In the genomic region with DNA sequence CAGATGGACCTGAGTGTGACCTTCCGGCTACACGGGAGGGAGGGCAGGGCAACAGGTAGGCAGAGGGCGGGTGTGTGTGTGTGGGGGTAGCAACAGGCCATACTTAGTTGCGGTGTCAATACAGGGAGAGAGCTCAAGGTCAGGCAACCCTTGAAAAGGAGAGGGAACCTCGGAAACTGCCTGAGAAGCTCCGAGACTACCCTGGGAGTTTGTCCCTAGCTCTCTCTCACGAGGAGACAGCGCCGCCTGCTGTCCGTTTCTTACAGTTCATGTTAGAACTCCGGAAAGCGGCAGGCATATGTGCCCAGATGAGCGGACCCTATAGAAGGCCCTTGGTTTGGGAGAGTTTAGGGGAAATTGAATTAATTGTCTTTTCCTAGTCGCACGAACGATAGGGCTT, we compare ENCODE assay signal across 8 mouse cellular contexts. TPM values are rescaled to one million over a fixed set of nuclear protein-coding genes. Genes with fewer than 3 reads are reported as not detected.
A peak's percentile ranks its signal among the peaks of the same experiment; 100 is the strongest.
DNase-seq lines count a peak whose midpoint lies in the region; ATAC-seq lines count a peak whose summit lies in the region.

No protein-coding gene starts in this region.

- H3K36me3 ChIP-seq in embryonic facial prominence, embryonic 12.5 days = peaks cover 7% of the 10 kb centered on the region
- H3K36me3 ChIP-seq in heart, embryonic 11.5 days (ENCODE audit: control insufficient read depth, insufficient read depth, low read length) = peaks cover 5% of the 10 kb centered on the region
- H3K36me3 ChIP-seq in kidney, embryonic 15.5 days = peaks cover 12% of the 10 kb centered on the region
- peaks cover 8% of the 10 kb centered on the region for H3K36me3 ChIP-seq in limb, embryonic 15.5 days
- no peaks in the 10 kb centered on the region for H3K36me3 ChIP-seq in splenic B cell, adult 2 months (ENCODE audit: control insufficient read depth, insufficient read depth, low read length, poor library complexity, severe bottlenecking)

- 3% methylated on average over 16 of the region's 16 CpGs for WGBS in embryonic facial prominence, embryonic 12.5 days
- WGBS in heart, embryonic 11.5 days (ENCODE audit: insufficient replicate concordance) = 5% methylated on average over 16 of the region's 16 CpGs
- 3% methylated on average over 16 of the region's 16 CpGs for WGBS in kidney, embryonic 15.5 days
- 3% methylated on average over 16 of the region's 16 CpGs for WGBS in limb, embryonic 15.5 days

- peak; percentile 18 for ATAC-seq in embryonic facial prominence, embryonic 12.5 days (ENCODE audit: insufficient number of reproducible peaks, insufficient read depth, low FRiP score, low TSS enrichment)
- peak; percentile 35; the same call in 1 of the 2 replicates for ATAC-seq in heart, embryonic 11.5 days (replicated peaks; ENCODE audit: insufficient number of reproducible peaks, low FRiP score, low TSS enrichment)
- ATAC-seq in kidney, embryonic 15.5 days (replicated peaks; ENCODE audit: low FRiP score) = 0 out of 2 replicates have a peak, but pooled peaks have one; percentile 17
- ATAC-seq in limb, embryonic 15.5 days (ENCODE audit: insufficient number of reproducible peaks, low FRiP score, low TSS enrichment, low read depth) = peak; percentile 46; the same call in 1 of the 2 replicates

- H3K4me2 ChIP-seq in embryonic facial prominence, embryonic 12.5 days (replicated peaks) = no peak overlapping the region
- H3K4me2 ChIP-seq in heart, embryonic 11.5 days = no peak overlapping the region
- no peak overlapping the region for H3K4me2 ChIP-seq in kidney, embryonic 15.5 days
- H3K4me2 ChIP-seq in limb, embryonic 15.5 days = no peak overlapping the region

- peaks cover 53% of the 10 kb centered on the region for H3K27me3 ChIP-seq in embryonic facial prominence, embryonic 12.5 days
- H3K27me3 ChIP-seq in heart, embryonic 11.5 days (ENCODE audit: control insufficient read depth, insufficient read depth, low read length) = peaks cover 67% of the 10 kb centered on the region
- H3K27me3 ChIP-seq in kidney, embryonic 15.5 days = peaks cover 76% of the 10 kb centered on the region
- H3K27me3 ChIP-seq in limb, embryonic 15.5 days = peaks cover 68% of the 10 kb centered on the region
- peaks cover 3% of the 10 kb centered on the region for H3K27me3 ChIP-seq in splenic B cell, adult 2 months (ENCODE audit: control insufficient read depth, insufficient read depth, low read length, poor library complexity, severe bottlenecking)

- no peak overlapping the region for H3K27ac ChIP-seq in embryonic facial prominence, embryonic 12.5 days
- no peak overlapping the region for H3K27ac ChIP-seq in heart, embryonic 11.5 days (ENCODE audit: low read depth, low read length)
- H3K27ac ChIP-seq in kidney, embryonic 15.5 days = no peak overlapping the region
- no peak overlapping the region for H3K27ac ChIP-seq in limb, embryonic 15.5 days

- H3K9me3 ChIP-seq in embryonic facial prominence, embryonic 12.5 days = no peaks in the 10 kb centered on the region
- H3K9me3 ChIP-seq in heart, embryonic 11.5 days (replicated peaks; ENCODE audit: control insufficient read depth, low read length) = no peaks in the 10 kb centered on the region
- no peaks in the 10 kb centered on the region for H3K9me3 ChIP-seq in kidney, embryonic 15.5 days (replicated peaks)
- H3K9me3 ChIP-seq in limb, embryonic 15.5 days = no peaks in the 10 kb centered on the region

- H3K9ac ChIP-seq in embryonic facial prominence, embryonic 12.5 days = no peak overlapping the region; the same call in 1 of the 2 replicates
- no peak overlapping the region for H3K9ac ChIP-seq in heart, embryonic 11.5 days (ENCODE audit: low read depth, low read length)
- no peak overlapping the region for H3K9ac ChIP-seq in kidney, embryonic 15.5 days
- H3K9ac ChIP-seq in limb, embryonic 15.5 days = no peak overlapping the region

- H3K4me3 ChIP-seq in embryonic facial prominence, embryonic 12.5 days = no peak overlapping the region
- no peak overlapping the region for H3K4me3 ChIP-seq in heart, embryonic 11.5 days (ENCODE audit: low read depth, low read length)
- H3K4me3 ChIP-seq in kidney, embryonic 15.5 days (replicated peaks) = no peak overlapping the region
- H3K4me3 ChIP-seq in limb, embryonic 15.5 days = no peak overlapping the region

- H3K4me1 ChIP-seq in embryonic facial prominence, embryonic 12.5 days = peaks cover 9% of the 10 kb centered on the region
- H3K4me1 ChIP-seq in heart, embryonic 11.5 days (ENCODE audit: control insufficient read depth, insufficient read depth, low read length) = peaks cover 3% of the 10 kb centered on the region
- H3K4me1 ChIP-seq in kidney, embryonic 15.5 days = peaks cover 22% of the 10 kb centered on the region
- peaks cover 15% of the 10 kb centered on the region for H3K4me1 ChIP-seq in limb, embryonic 15.5 days

- peak; percentile 83 for DNase-seq in 3T3-L1 (ENCODE audit: low read depth, low spot score)
- DNase-seq in adrenal gland, postnatal 36 days = peak; percentile 85 to 89
- peak; percentile 79 for DNase-seq in naive thymus-derived CD4-positive, alpha-beta T cell, adult 2 months (ENCODE audit: low read depth)
- DNase-seq in splenic B cell, adult 2 months (ENCODE audit: low read depth, low spot score) = peak; percentile 82

RNA-seq across cellular contexts. Expression of a gene that starts 8.4 kb away (rescaled TPM):
- 1 to 10 TPM in 1 of 2 experiments, under 1 TPM in 1; 0.40 to 1.8 TPM for total RNA-seq in adrenal gland, postnatal 36 days (2021)
- polyA plus RNA-seq in embryonic facial prominence, embryonic 12.5 days (2016; fragmentation: Nextera tagmentation; extraction: Ambion mirVana) = 35.0 and 35.9 TPM in 2 replicates
- polyA plus RNA-seq in heart, embryonic 11.5 days (2014; fragmentation: Nextera tagmentation; extraction: Ambion mirVana) = 3.1 and 9.0 TPM in 2 replicates
- polyA plus RNA-seq in kidney, embryonic 15.5 days (2015; fragmentation: Nextera tagmentation; extraction: Ambion mirVana) = 1.6 and 5.2 TPM in 2 replicates
- 0.22 and 0.37 TPM in 2 replicates for polyA plus RNA-seq in limb, embryonic 15.5 days (2015; fragmentation: Nextera tagmentation; extraction: Ambion mirVana)

RNA-seq across cellular contexts. Expression of a gene that starts 15.6 kb away (rescaled TPM):
- 10 to 100 TPM; 29.5 to 30.6 TPM for total RNA-seq in adrenal gland, postnatal 36 days (2021)
- polyA plus RNA-seq in embryonic facial prominence, embryonic 12.5 days (2016; fragmentation: Nextera tagmentation; extraction: Ambion mirVana) = 66.9 and 75.0 TPM in 2 replicates
- polyA plus RNA-seq in heart, embryonic 11.5 days (2014; fragmentation: Nextera tagmentation; extraction: Ambion mirVana) = 45.1 and 46.2 TPM in 2 replicates
- 65.5 and 67.1 TPM in 2 replicates for polyA plus RNA-seq in kidney, embryonic 15.5 days (2015; fragmentation: Nextera tagmentation; extraction: Ambion mirVana)
- polyA plus RNA-seq in limb, embryonic 15.5 days (2015; fragmentation: Nextera tagmentation; extraction: Ambion mirVana) = 61.1 and 62.0 TPM in 2 replicates

RNA-seq across cellular contexts. Expression of a gene that starts 23.3 kb away (rescaled TPM):
- total RNA-seq in adrenal gland, postnatal 36 days (2021) = 1 to 10 TPM; 4.9 to 8.3 TPM
- 26.8 and 29.8 TPM in 2 replicates for polyA plus RNA-seq in embryonic facial prominence, embryonic 12.5 days (2016; fragmentation: Nextera tagmentation; extraction: Ambion mirVana)
- polyA plus RNA-seq in heart, embryonic 11.5 days (2014; fragmentation: Nextera tagmentation; extraction: Ambion mirVana) = 12.7 and 14.1 TPM in 2 replicates
- 40.8 and 42.3 TPM in 2 replicates for polyA plus RNA-seq in kidney, embryonic 15.5 days (2015; fragmentation: Nextera tagmentation; extraction: Ambion mirVana)
- polyA plus RNA-seq in limb, embryonic 15.5 days (2015; fragmentation: Nextera tagmentation; extraction: Ambion mirVana) = 6.4 and 6.8 TPM in 2 replicates

RNA-seq across cellular contexts. Expression of a gene that starts 35.1 kb away (rescaled TPM):
- total RNA-seq in adrenal gland, postnatal 36 days (2021) = under 1 TPM; 0.16 to 0.40 TPM
- polyA plus RNA-seq in embryonic facial prominence, embryonic 12.5 days (2016; fragmentation: Nextera tagmentation; extraction: Ambion mirVana) = 4.6 and 5.2 TPM in 2 replicates
- polyA plus RNA-seq in heart, embryonic 11.5 days (2014; fragmentation: Nextera tagmentation; extraction: Ambion mirVana) = 0.69 and 1.2 TPM in 2 replicates
- 6.7 and 6.9 TPM in 2 replicates for polyA plus RNA-seq in kidney, embryonic 15.5 days (2015; fragmentation: Nextera tagmentation; extraction: Ambion mirVana)
- 0.20 and 0.29 TPM in 2 replicates for polyA plus RNA-seq in limb, embryonic 15.5 days (2015; fragmentation: Nextera tagmentation; extraction: Ambion mirVana)
